Mouse (Mus musculus): ENCODE data around the gene Qtrt1. TPM values are rescaled to one million over a fixed set of nuclear protein-coding genes. Genes with fewer than 3 reads are reported as not detected.

Qtrt1 gene
- polyA plus RNA-seq, 1 experiment, result 40.0 TPM

DNA sequence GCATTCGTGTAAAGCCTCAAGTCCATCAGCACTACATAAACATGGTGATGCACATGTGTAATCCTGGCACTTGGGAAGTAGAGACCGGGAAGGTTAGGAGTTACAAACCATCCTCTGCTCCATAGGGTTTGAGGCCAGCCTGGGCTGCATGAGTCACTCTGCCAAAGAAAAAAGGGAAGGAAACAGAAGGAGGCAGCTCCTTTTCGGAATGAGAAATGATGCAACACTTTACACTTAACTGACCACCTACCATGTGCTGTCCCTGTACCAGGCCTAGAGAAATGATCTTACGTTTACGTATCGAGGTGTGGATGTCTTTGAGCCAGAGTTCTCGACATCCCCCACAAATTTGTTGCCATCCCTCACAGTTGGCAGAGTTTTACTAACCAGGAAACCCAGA is 41.4 kb downstream of the Qtrt1 start:
- Histone ChIP-seq H3K27ac (ENCODE audit: insufficient read depth, low read length) (0 out of 2 replicates have a peak overlapping the region, but pooled peaks have one; percentile 30), H3K4me3 (ENCODE audit: low read depth, low read length) (no peak overlapping the region), H3K9ac (ENCODE audit: low read depth, poor library complexity, severe bottlenecking) (no peak overlapping the region), H3K27me3 (ENCODE audit: control insufficient read depth, insufficient read depth, low read length, poor library complexity, severe bottlenecking) (no peaks in the 10 kb centered on the region), H3K9me3 (replicated peaks; ENCODE audit: control insufficient read depth, insufficient read depth, low read length, poor library complexity, severe bottlenecking) (no peaks in the 10 kb centered on the region), H3K4me1 (ENCODE audit: control insufficient read depth, insufficient read depth, low read length) (peaks cover 20% of the 10 kb centered on the region), H3K36me3 (ENCODE audit: control insufficient read depth, insufficient read depth, low read length, poor library complexity, severe bottlenecking) (no peaks in the 10 kb centered on the region)
- TF ChIP-seq CTCF (IDR thresholded peaks at IDR 0.05; ENCODE audit: low read depth, low read length) (no peak), POLR2A (IDR thresholded peaks at IDR 0.05; ENCODE audit: insufficient read depth, low read length) (no peak), EP300 (IDR thresholded peaks at IDR 0.05; ENCODE audit: insufficient read depth, low read depth, low read length) (no peak)

DNA sequence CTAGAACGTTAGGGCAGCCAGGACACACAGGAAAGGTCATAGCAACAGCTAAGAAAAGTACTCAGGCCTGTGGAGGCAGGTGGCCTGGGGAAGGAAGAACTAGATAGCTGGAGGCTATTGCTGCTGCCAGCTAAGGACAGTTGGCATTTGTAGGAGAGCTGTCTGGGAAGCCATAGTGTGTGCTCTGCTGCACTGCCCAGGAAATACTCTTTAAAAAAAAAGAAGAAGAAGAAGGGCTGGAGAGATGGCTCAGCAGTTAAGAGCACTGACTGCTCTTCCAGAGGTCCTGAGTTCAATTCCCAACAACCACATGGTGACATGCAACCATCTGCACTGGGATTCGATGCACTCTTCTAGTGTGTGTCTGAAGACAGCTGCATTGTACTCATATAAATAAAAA is 41.8 kb downstream of the Qtrt1 start:
- Histone ChIP-seq H3K9ac (ENCODE audit: low read depth, poor library complexity, severe bottlenecking) (no peak overlapping the region), H3K27ac (ENCODE audit: insufficient read depth, low read length) (0 out of 2 replicates have a peak overlapping the region, but pooled peaks have one; percentile 30), H3K27me3 (ENCODE audit: control insufficient read depth, insufficient read depth, low read length, poor library complexity, severe bottlenecking) (no peaks in the 10 kb centered on the region), H3K36me3 (ENCODE audit: control insufficient read depth, insufficient read depth, low read length, poor library complexity, severe bottlenecking) (no peaks in the 10 kb centered on the region), H3K9me3 (replicated peaks; ENCODE audit: control insufficient read depth, insufficient read depth, low read length, poor library complexity, severe bottlenecking) (no peaks in the 10 kb centered on the region), H3K4me1 (ENCODE audit: control insufficient read depth, insufficient read depth, low read length) (peaks cover 24% of the 10 kb centered on the region), H3K4me3 (ENCODE audit: low read depth, low read length) (no peak overlapping the region)
- TF ChIP-seq CTCF (IDR thresholded peaks at IDR 0.05; ENCODE audit: low read depth, low read length) (no peak), POLR2A (IDR thresholded peaks at IDR 0.05; ENCODE audit: insufficient read depth, low read length) (no peak), EP300 (IDR thresholded peaks at IDR 0.05; ENCODE audit: insufficient read depth, low read depth, low read length) (no peak)

DNA sequence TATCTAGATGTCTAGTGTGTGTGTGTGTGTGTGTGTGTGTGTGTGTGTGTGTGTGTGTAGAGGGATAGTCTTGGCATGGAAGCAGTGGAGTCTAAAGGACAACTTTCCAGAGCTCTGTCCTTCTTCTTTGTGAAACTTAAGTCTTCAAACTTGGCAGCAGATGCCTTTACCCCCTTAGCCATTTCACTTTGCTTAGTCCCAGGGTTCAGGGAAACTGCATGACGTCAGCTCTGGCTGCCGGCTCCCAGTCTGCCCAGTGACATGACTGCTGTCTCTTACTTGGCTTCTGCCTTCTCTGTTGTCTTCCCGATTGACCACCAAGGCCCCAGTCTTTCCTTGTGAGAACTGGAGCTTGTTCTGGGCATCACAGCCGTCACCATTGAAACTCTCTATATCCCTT is 42.9 kb downstream of the Qtrt1 start:
- no peaks in the 10 kb centered on the region for H3K27me3 ChIP-seq (ENCODE audit: control insufficient read depth, insufficient read depth, low read length, poor library complexity, severe bottlenecking)
- no peaks in the 10 kb centered on the region for H3K9me3 ChIP-seq (replicated peaks; ENCODE audit: control insufficient read depth, insufficient read depth, low read length, poor library complexity, severe bottlenecking)
- H3K4me3 ChIP-seq (ENCODE audit: low read depth, low read length), result no peak overlapping the region
- no peak overlapping the region for H3K9ac ChIP-seq (ENCODE audit: low read depth, poor library complexity, severe bottlenecking)
- no peak for TF ChIP-seq CTCF (IDR thresholded peaks at IDR 0.05; ENCODE audit: low read depth, low read length)
- TF ChIP-seq EP300 (IDR thresholded peaks at IDR 0.05; ENCODE audit: insufficient read depth, low read depth, low read length), result no peak
- TF ChIP-seq POLR2A (IDR thresholded peaks at IDR 0.05; ENCODE audit: insufficient read depth, low read length), result no peak
- H3K36me3 ChIP-seq (ENCODE audit: control insufficient read depth, insufficient read depth, low read length, poor library complexity, severe bottlenecking), result no peaks in the 10 kb centered on the region
- peaks cover 26% of the 10 kb centered on the region for H3K4me1 ChIP-seq (ENCODE audit: control insufficient read depth, insufficient read depth, low read length)
- H3K27ac ChIP-seq (ENCODE audit: insufficient read depth, low read length), result peak overlapping the region; percentile 90

GRCm38 (mm10) chr9:21455103-21455770 is 43.6 kb downstream of the Qtrt1 start:
- no peak overlapping the region for H3K9ac ChIP-seq (ENCODE audit: low read depth, poor library complexity, severe bottlenecking)
- no peaks in the 10 kb centered on the region for H3K9me3 ChIP-seq (replicated peaks; ENCODE audit: control insufficient read depth, insufficient read depth, low read length, poor library complexity, severe bottlenecking)
- peak overlapping the region; percentile 90 for H3K27ac ChIP-seq (ENCODE audit: insufficient read depth, low read length)
- no peaks in the 10 kb centered on the region for H3K27me3 ChIP-seq (ENCODE audit: control insufficient read depth, insufficient read depth, low read length, poor library complexity, severe bottlenecking)
- TF ChIP-seq POLR2A (IDR thresholded peaks at IDR 0.05; ENCODE audit: insufficient read depth, low read length) (no peak), EP300 (IDR thresholded peaks at IDR 0.05; ENCODE audit: insufficient read depth, low read depth, low read length) (no peak), CTCF (IDR thresholded peaks at IDR 0.05; ENCODE audit: low read depth, low read length) (no peak)
- H3K4me3 ChIP-seq (ENCODE audit: low read depth, low read length), result no peak overlapping the region
- peaks cover 23% of the 10 kb centered on the region for H3K4me1 ChIP-seq (ENCODE audit: control insufficient read depth, insufficient read depth, low read length)
- no peaks in the 10 kb centered on the region for H3K36me3 ChIP-seq (ENCODE audit: control insufficient read depth, insufficient read depth, low read length, poor library complexity, severe bottlenecking)

DNA sequence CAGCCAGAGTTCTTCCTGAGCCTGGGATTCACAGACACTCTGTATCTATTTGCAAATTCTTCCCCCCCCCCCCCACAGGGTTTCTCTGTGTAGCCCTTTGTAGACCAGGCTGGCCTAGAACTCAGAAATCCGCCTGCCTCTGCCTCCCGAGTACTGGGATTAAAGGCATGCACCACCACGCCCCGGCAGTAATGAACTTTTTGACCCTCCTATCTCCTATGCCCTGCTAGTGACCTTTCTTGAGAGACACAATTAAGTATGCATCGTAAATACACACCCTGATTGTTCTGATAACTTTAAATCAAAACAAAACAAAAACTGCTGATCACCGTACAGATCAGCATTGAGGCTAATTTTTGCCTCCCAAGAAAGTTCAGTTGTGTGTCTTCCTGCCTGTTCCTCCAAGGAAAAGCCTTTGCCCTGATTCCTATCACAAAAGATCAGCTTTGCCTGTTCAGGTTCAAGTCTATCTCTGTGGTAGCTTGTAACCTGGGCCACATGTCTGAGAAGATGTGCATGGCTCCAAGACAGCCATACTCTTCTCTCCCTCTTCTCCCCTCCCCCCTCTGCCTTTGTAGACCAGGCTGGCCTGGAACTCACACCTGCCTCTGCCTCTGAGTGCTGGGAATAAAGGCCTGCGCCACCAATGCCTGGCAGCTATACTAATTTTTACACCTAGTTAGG is 44.8 kb downstream of the Qtrt1 start:
- Histone ChIP-seq H3K27ac (ENCODE audit: insufficient read depth, low read length) (peak overlapping the region; percentile 90), H3K9ac (ENCODE audit: low read depth, poor library complexity, severe bottlenecking) (no peak overlapping the region), H3K4me1 (ENCODE audit: control insufficient read depth, insufficient read depth, low read length) (peaks cover 23% of the 10 kb centered on the region), H3K27me3 (ENCODE audit: control insufficient read depth, insufficient read depth, low read length, poor library complexity, severe bottlenecking) (no peaks in the 10 kb centered on the region), H3K36me3 (ENCODE audit: control insufficient read depth, insufficient read depth, low read length, poor library complexity, severe bottlenecking) (no peaks in the 10 kb centered on the region), H3K4me3 (ENCODE audit: low read depth, low read length) (peak overlapping the region; percentile 12), H3K9me3 (replicated peaks; ENCODE audit: control insufficient read depth, insufficient read depth, low read length, poor library complexity, severe bottlenecking) (no peaks in the 10 kb centered on the region)
- TF ChIP-seq EP300 (IDR thresholded peaks at IDR 0.05; ENCODE audit: insufficient read depth, low read depth, low read length), result no peak
- no peak for TF ChIP-seq CTCF (IDR thresholded peaks at IDR 0.05; ENCODE audit: low read depth, low read length)
- no peak for TF ChIP-seq POLR2A (IDR thresholded peaks at IDR 0.05; ENCODE audit: insufficient read depth, low read length)
